Mouse (Mus musculus): Measurements from ENCODE around the gene Zdhhc12. TPM values are rescaled to one million over a fixed set of nuclear protein-coding genes. Genes with fewer than 3 reads are reported as not detected.

Zdhhc12 gene
- total RNA-seq, 2 experiments from 2014 or later: 10.7 to 24.6 TPM

Other genes starting within 250 kb of the Zdhhc12 start
- 5.3 and 9.6 TPM in 2 replicates for gene Cercam, start 224.5 kb downstream of the Zdhhc12 start, total RNA-seq (2015)
- 4.3 and 6.7 TPM in 2 replicates for gene Cercam, start 224.5 kb downstream of the Zdhhc12 start, total RNA-seq (2017)
- 28.2 and 29.9 TPM in 2 replicates for gene Odf2, start 204.4 kb downstream of the Zdhhc12 start, total RNA-seq (2015)
- gene Odf2, start 204.4 kb downstream of the Zdhhc12 start, total RNA-seq (2017): 85.0 and 88.4 TPM in 2 replicates
- 17.5 and 18.4 TPM in 2 replicates for gene Gle1, start 158.2 kb downstream of the Zdhhc12 start, total RNA-seq (2015)
- gene Gle1, start 158.2 kb downstream of the Zdhhc12 start, total RNA-seq (2017): 44.2 and 54.7 TPM in 2 replicates
- gene Sptan1, start 128.1 kb downstream of the Zdhhc12 start, total RNA-seq (2015): 59.3 and 72.4 TPM in 2 replicates
- gene Sptan1, start 128.1 kb downstream of the Zdhhc12 start, total RNA-seq (2017): 131 and 136 TPM in 2 replicates
- 0.91 and 1.2 TPM in 2 replicates for gene Wdr34, start 44.8 kb downstream of the Zdhhc12 start, total RNA-seq (2015)
- 1.8 and 5.7 TPM in 2 replicates for gene Wdr34, start 44.8 kb downstream of the Zdhhc12 start, total RNA-seq (2017)
- gene Set, start 36.3 kb downstream of the Zdhhc12 start, total RNA-seq (2015): 160 and 167 TPM in 2 replicates
- 634 and 647 TPM in 2 replicates for gene Set, start 36.3 kb downstream of the Zdhhc12 start, total RNA-seq (2017)
- 3.0 and 4.8 TPM in 2 replicates for gene Pkn3, start 16.0 kb downstream of the Zdhhc12 start, total RNA-seq (2015)
- gene Pkn3, start 16.0 kb downstream of the Zdhhc12 start, total RNA-seq (2017): 7.0 and 9.1 TPM in 2 replicates
- 10.1 and 11.7 TPM in 2 replicates for gene Zer1, start 30.9 kb upstream of the Zdhhc12 start, total RNA-seq (2015)
- 8.7 and 10.7 TPM in 2 replicates for gene Zer1, start 30.9 kb upstream of the Zdhhc12 start, total RNA-seq (2017)
- gene Tbc1d13, start 40.1 kb upstream of the Zdhhc12 start, total RNA-seq (2015): 21.2 and 25.8 TPM in 2 replicates
- 36.5 and 50.0 TPM in 2 replicates for gene Tbc1d13, start 40.1 kb upstream of the Zdhhc12 start, total RNA-seq (2017)
- gene Endog, start 77.8 kb upstream of the Zdhhc12 start, total RNA-seq (2015): 2.3 and 4.1 TPM in 2 replicates
- 2.9 and 4.0 TPM in 2 replicates for gene Endog, start 77.8 kb upstream of the Zdhhc12 start, total RNA-seq (2017)
- 5.4 and 5.5 TPM in 2 replicates for gene Spout1, start 84.8 kb upstream of the Zdhhc12 start, total RNA-seq (2015)
- 8.5 and 11.7 TPM in 2 replicates for gene Spout1, start 84.8 kb upstream of the Zdhhc12 start, total RNA-seq (2017)
- gene Kyat1, start 112.2 kb upstream of the Zdhhc12 start, total RNA-seq (2015): 1.5 and 2.3 TPM in 2 replicates
- 3.3 and 5.0 TPM in 2 replicates for gene Kyat1, start 112.2 kb upstream of the Zdhhc12 start, total RNA-seq (2017)
- 17.9 and 18.4 TPM in 2 replicates for gene Lrrc8a, start 144.1 kb upstream of the Zdhhc12 start, total RNA-seq (2015)
- 10.5 and 13.0 TPM in 2 replicates for gene Lrrc8a, start 144.1 kb upstream of the Zdhhc12 start, total RNA-seq (2017)
- gene Gm28035, start 146.9 kb upstream of the Zdhhc12 start, total RNA-seq (2015): 0.04 TPM in 1 of 2 replicates, not detected in the other
- gene Gm28035, start 146.9 kb upstream of the Zdhhc12 start, total RNA-seq (2017): not detected in 2 replicates
- 3.3 and 3.8 TPM in 2 replicates for gene Phyhd1, start 172.6 kb upstream of the Zdhhc12 start, total RNA-seq (2015)
- 1.3 and 1.8 TPM in 2 replicates for gene Phyhd1, start 172.6 kb upstream of the Zdhhc12 start, total RNA-seq (2017)
- 4.0 TPM in 1 of 2 replicates, not detected in the other for gene Gm28038, start 187.4 kb upstream of the Zdhhc12 start, total RNA-seq (2015)
- gene Gm28038, start 187.4 kb upstream of the Zdhhc12 start, total RNA-seq (2017): not detected in 2 replicates
- 5.5 and 6.6 TPM in 2 replicates for gene Dolk, start 192.7 kb upstream of the Zdhhc12 start, total RNA-seq (2015)
- gene Dolk, start 192.7 kb upstream of the Zdhhc12 start, total RNA-seq (2017): 10.1 and 13.0 TPM in 2 replicates
- gene Nup188, start 192.7 kb upstream of the Zdhhc12 start, total RNA-seq (2015): 16.4 and 18.7 TPM in 2 replicates
- 11.1 and 13.2 TPM in 2 replicates for gene Nup188, start 192.7 kb upstream of the Zdhhc12 start, total RNA-seq (2017)

Data from megakaryocyte, adult 5-6 weeks (primary cell).